Mouse (Mus musculus) MEL (cell line): ENCODE measurements around the gene Pou2f2.

Experiments used
- CHD1 ChIP-seq: IDR thresholded peaks from 2 replicates; pipeline ENCODE4 v1.6.1; 2012; ENCODE audit warnings: low read depth, mild to moderate bottlenecking, inconsistent platforms, low read length, improper control_type of control experiment
- CTCF ChIP-seq, 3 experiments: IDR thresholded peaks in 2 of 3; conservative IDR thresholded peaks in 1 of 3; 2 replicates each; pipeline ENCODE4 v1.5.1; 2011 to 2012; ENCODE audit warnings: low read length in 3 of 3, low read depth in 2 of 3, mild to moderate bottlenecking in 2 of 3, improper control_type of control experiment in 1 of 3, inconsistent platforms in 1 of 3, mixed read lengths in 1 of 3, moderate library complexity in 1 of 3; ENCODE audit not compliant: control insufficient read depth in 1 of 3, insufficient read depth in 1 of 3, poor library complexity in 1 of 3, severe bottlenecking in 1 of 3
- E2F4 ChIP-seq: IDR thresholded peaks from 2 replicates; pipeline ENCODE4 v1.6.1; 2011; ENCODE audit warnings: low read depth, low read length, improper control_type of control experiment, borderline replicate concordance
- MAX ChIP-seq: IDR thresholded peaks from 2 replicates; pipeline ENCODE4 v1.6.1; 2011; ENCODE audit warnings: low read length, improper control_type of control experiment
- POLR2A ChIP-seq, 2 experiments: IDR thresholded peaks; 2 replicates each; pipeline ENCODE4 v1.6.1; 2011 to 2012; ENCODE audit warnings: low read length in 2 of 2, mild to moderate bottlenecking in 2 of 2, control low read depth in 1 of 2, improper control_type of control experiment in 1 of 2, low read depth in 1 of 2, moderate library complexity in 1 of 2; ENCODE audit not compliant: control insufficient read depth in 1 of 2, insufficient read depth in 1 of 2, poor library complexity in 1 of 2
- POLR2AphosphoS2 ChIP-seq: IDR thresholded peaks from 2 replicates; pipeline ENCODE4 v1.6.1; 2011; ENCODE audit warnings: low read length, improper control_type of control experiment
- RAD21 ChIP-seq: IDR thresholded peaks from 2 replicates; pipeline ENCODE4 v1.6.1; 2011; ENCODE audit warnings: mild to moderate bottlenecking, low read depth, low read length, improper control_type of control experiment

GRCm38 (mm10) chr7:25052587-25052986, 126.9 kb downstream of the Pou2f2 start:
- TF ChIP-seq RAD21 (no peak), POLR2A (IDR thresholded peaks at IDR 0.05; ENCODE audit: control insufficient read depth in 1 of 2, insufficient read depth in 1 of 2, low read depth in 1 of 2, low read length in 2 of 2, poor library complexity in 1 of 2) (no peak), CTCF (IDR thresholded peaks at IDR 0.05 in 2 of 3, conservative IDR thresholded peaks at IDR 0.05 in 1 of 3; ENCODE audit: control insufficient read depth in 1 of 3, insufficient read depth in 1 of 3, low read depth in 2 of 3, low read length in 3 of 3, poor library complexity in 1 of 3, severe bottlenecking in 1 of 3) (no peak), CHD1 (no peak), E2F4 (no peak), POLR2AphosphoS2 (no peak), MAX (no peak)
